Mouse (Mus musculus): ENCODE measurements at regions not wholly inside any gene's neighbourhood (a gene's known extent, or its start where the extent isn't known, plus 50 kb on each side); places are given as distances from the start of the nearest gene placed in this dataset.

GRCm38 (mm10) chr6:18633540-18634200 is 119.0 kb upstream of the Cttnbp2 start:
- H3K27me3 ChIP-seq (ENCODE audit: control insufficient read depth, insufficient read depth, low read length), result no peaks in the 10 kb centered on the region
- no peak overlapping the region for H3K27ac ChIP-seq (ENCODE audit: low read length)
- no peaks in the 10 kb centered on the region for H3K9me3 ChIP-seq (replicated peaks; ENCODE audit: control insufficient read depth, low read length)
- ATAC-seq (replicated peaks; ENCODE audit: extremely low read depth, insufficient read depth, low FRiP score), result no peak
- H3K36me3 ChIP-seq (ENCODE audit: control insufficient read depth, insufficient read depth), result no peaks in the 10 kb centered on the region
- H3K4me3 ChIP-seq (ENCODE audit: low read length), result no peak overlapping the region
- no peak overlapping the region for H3K9ac ChIP-seq (ENCODE audit: low read length)
- H3K4me2 ChIP-seq (ENCODE audit: low read depth, low read length), result no peak overlapping the region
- whole genome bisulfite sequencing, result 80% methylated on average over 2 of the region's 2 CpGs
- no peaks in the 10 kb centered on the region for H3K4me1 ChIP-seq (ENCODE audit: control insufficient read depth, insufficient read depth, low read length)

GRCm38 (mm10) chr6:18639712-18640383 is 125.2 kb upstream of the Cttnbp2 start:
- H3K27ac ChIP-seq (ENCODE audit: low read length), result no peak overlapping the region
- no peaks in the 10 kb centered on the region for H3K36me3 ChIP-seq (ENCODE audit: control insufficient read depth, insufficient read depth)
- no peaks in the 10 kb centered on the region for H3K4me1 ChIP-seq (ENCODE audit: control insufficient read depth, insufficient read depth, low read length)
- ATAC-seq (replicated peaks; ENCODE audit: extremely low read depth, insufficient read depth, low FRiP score), result no peak
- no peaks in the 10 kb centered on the region for H3K27me3 ChIP-seq (ENCODE audit: control insufficient read depth, insufficient read depth, low read length)
- H3K4me2 ChIP-seq (ENCODE audit: low read depth, low read length), result no peak overlapping the region
- no peaks in the 10 kb centered on the region for H3K9me3 ChIP-seq (replicated peaks; ENCODE audit: control insufficient read depth, low read length)
- 35% methylated on average over 3 of the region's 3 CpGs for WGBS
- no peak overlapping the region for H3K4me3 ChIP-seq (ENCODE audit: low read length)
- H3K9ac ChIP-seq (ENCODE audit: low read length), result no peak overlapping the region

GRCm38 (mm10) chr6:18648898-18649591 is 134.4 kb upstream of the Cttnbp2 start:
- Histone ChIP-seq H3K4me2 (ENCODE audit: low read depth, low read length) (no peak overlapping the region), H3K4me3 (ENCODE audit: low read length) (no peak overlapping the region), H3K27me3 (ENCODE audit: control insufficient read depth, insufficient read depth, low read length) (no peaks in the 10 kb centered on the region), H3K27ac (ENCODE audit: low read length) (no peak overlapping the region), H3K4me1 (ENCODE audit: control insufficient read depth, insufficient read depth, low read length) (0 out of 2 replicates have a peak, but pooled peaks cover 4% of the 10 kb centered on the region), H3K36me3 (ENCODE audit: control insufficient read depth, insufficient read depth) (no peaks in the 10 kb centered on the region), H3K9me3 (replicated peaks; ENCODE audit: control insufficient read depth, low read length) (no peaks in the 10 kb centered on the region), H3K9ac (ENCODE audit: low read length) (no peak overlapping the region)
- no peak for ATAC-seq (replicated peaks; ENCODE audit: extremely low read depth, insufficient read depth, low FRiP score)
- WGBS, result 84% methylated on average over 5 of the region's 5 CpGs

- ATAC-seq (replicated peaks; ENCODE audit: extremely low read depth, insufficient read depth, low FRiP score), result no peak
These were observed 136.7 kb upstream of the Cttnbp2 start for GRCm38 (mm10) chr6:18651319-18651718.

GRCm38 (mm10) chr6:18652006-18652601 is 137.5 kb upstream of the Cttnbp2 start:
- 0 out of 2 replicates have a peak, but pooled peaks have one; percentile 32 for ATAC-seq (replicated peaks; ENCODE audit: extremely low read depth, insufficient read depth, low FRiP score)
- no peak overlapping the region for H3K27ac ChIP-seq (ENCODE audit: low read length)
- 41% methylated on average over 12 of the region's 12 CpGs for WGBS

More at GRCm38 (mm10) chr6:18651319-18651718, 136.7 kb upstream of the Cttnbp2 start:
- Histone ChIP-seq H3K9me3 (replicated peaks; ENCODE audit: control insufficient read depth, low read length) (no peaks in the 10 kb centered on the region), H3K9ac (ENCODE audit: low read length) (no peak overlapping the region), H3K4me3 (ENCODE audit: low read length) (no peak overlapping the region), H3K27me3 (ENCODE audit: control insufficient read depth, insufficient read depth, low read length) (no peaks in the 10 kb centered on the region), H3K4me1 (ENCODE audit: control insufficient read depth, insufficient read depth, low read length) (0 out of 2 replicates have a peak, but pooled peaks cover 4% of the 10 kb centered on the region), H3K27ac (ENCODE audit: low read length) (no peak overlapping the region), H3K4me2 (ENCODE audit: low read depth, low read length) (no peak overlapping the region), H3K36me3 (ENCODE audit: control insufficient read depth, insufficient read depth) (no peaks in the 10 kb centered on the region)
- 71% methylated on average over 3 of the region's 3 CpGs for WGBS

GRCm38 (mm10) chr6:18654275-18654674 is 139.6 kb upstream of the Cttnbp2 start:
- WGBS, result 59% methylated on average over 6 of the region's 6 CpGs
- no peak for ATAC-seq (replicated peaks; ENCODE audit: extremely low read depth, insufficient read depth, low FRiP score)
- no peaks in the 10 kb centered on the region for H3K36me3 ChIP-seq (ENCODE audit: control insufficient read depth, insufficient read depth)
- no peaks in the 10 kb centered on the region for H3K27me3 ChIP-seq (ENCODE audit: control insufficient read depth, insufficient read depth, low read length)
- no peak overlapping the region for H3K27ac ChIP-seq (ENCODE audit: low read length)
- no peak overlapping the region for H3K9ac ChIP-seq (ENCODE audit: low read length)
- no peaks in the 10 kb centered on the region for H3K9me3 ChIP-seq (replicated peaks; ENCODE audit: control insufficient read depth, low read length)
- H3K4me2 ChIP-seq (ENCODE audit: low read depth, low read length), result no peak overlapping the region
- H3K4me3 ChIP-seq (ENCODE audit: low read length), result no peak overlapping the region
- 0 out of 2 replicates have a peak, but pooled peaks cover 4% of the 10 kb centered on the region for H3K4me1 ChIP-seq (ENCODE audit: control insufficient read depth, insufficient read depth, low read length)

More at GRCm38 (mm10) chr6:18652006-18652601, 137.5 kb upstream of the Cttnbp2 start:
- Histone ChIP-seq H3K4me2 (ENCODE audit: low read depth, low read length) (no peak overlapping the region), H3K9me3 (replicated peaks; ENCODE audit: control insufficient read depth, low read length) (no peaks in the 10 kb centered on the region), H3K27me3 (ENCODE audit: control insufficient read depth, insufficient read depth, low read length) (no peaks in the 10 kb centered on the region), H3K36me3 (ENCODE audit: control insufficient read depth, insufficient read depth) (no peaks in the 10 kb centered on the region), H3K4me3 (ENCODE audit: low read length) (no peak overlapping the region), H3K4me1 (ENCODE audit: control insufficient read depth, insufficient read depth, low read length) (0 out of 2 replicates have a peak, but pooled peaks cover 4% of the 10 kb centered on the region), H3K9ac (ENCODE audit: low read length) (no peak overlapping the region)

GRCm38 (mm10) chr6:18656202-18656601 is 141.6 kb upstream of the Cttnbp2 start:
- no peaks in the 10 kb centered on the region for H3K27me3 ChIP-seq (ENCODE audit: control insufficient read depth, insufficient read depth, low read length)
- no peaks in the 10 kb centered on the region for H3K36me3 ChIP-seq (ENCODE audit: control insufficient read depth, insufficient read depth)
- WGBS, result 83% methylated on average over 4 of the region's 4 CpGs

GRCm38 (mm10) chr6:18656772-18657401 is 142.2 kb upstream of the Cttnbp2 start:
- no peak for ATAC-seq (replicated peaks; ENCODE audit: extremely low read depth, insufficient read depth, low FRiP score)
- Histone ChIP-seq H3K4me1 (ENCODE audit: control insufficient read depth, insufficient read depth, low read length) (0 out of 2 replicates have a peak, but pooled peaks cover 2% of the 10 kb centered on the region), H3K4me3 (ENCODE audit: low read length) (no peak overlapping the region), H3K9ac (ENCODE audit: low read length) (no peak overlapping the region), H3K27ac (ENCODE audit: low read length) (no peak overlapping the region), H3K27me3 (ENCODE audit: control insufficient read depth, insufficient read depth, low read length) (no peaks in the 10 kb centered on the region), H3K9me3 (replicated peaks; ENCODE audit: control insufficient read depth, low read length) (no peaks in the 10 kb centered on the region), H3K4me2 (ENCODE audit: low read depth, low read length) (no peak overlapping the region), H3K36me3 (ENCODE audit: control insufficient read depth, insufficient read depth) (no peaks in the 10 kb centered on the region)
- WGBS, result 87% methylated on average over 7 of the region's 7 CpGs

More at GRCm38 (mm10) chr6:18656202-18656601, 141.6 kb upstream of the Cttnbp2 start:
- 0 out of 2 replicates have a peak, but pooled peaks cover 4% of the 10 kb centered on the region for H3K4me1 ChIP-seq (ENCODE audit: control insufficient read depth, insufficient read depth, low read length)
- no peaks in the 10 kb centered on the region for H3K9me3 ChIP-seq (replicated peaks; ENCODE audit: control insufficient read depth, low read length)
- H3K4me3 ChIP-seq (ENCODE audit: low read length), result no peak overlapping the region
- ATAC-seq (replicated peaks; ENCODE audit: extremely low read depth, insufficient read depth, low FRiP score), result no peak
- no peak overlapping the region for H3K9ac ChIP-seq (ENCODE audit: low read length)
- H3K27ac ChIP-seq (ENCODE audit: low read length), result no peak overlapping the region
- H3K4me2 ChIP-seq (ENCODE audit: low read depth, low read length), result no peak overlapping the region

Data from heart, embryonic 16.5 days (tissue).